Comparison of ENCODE assay signal across 7 mouse cellular contexts in the genomic region with DNA sequence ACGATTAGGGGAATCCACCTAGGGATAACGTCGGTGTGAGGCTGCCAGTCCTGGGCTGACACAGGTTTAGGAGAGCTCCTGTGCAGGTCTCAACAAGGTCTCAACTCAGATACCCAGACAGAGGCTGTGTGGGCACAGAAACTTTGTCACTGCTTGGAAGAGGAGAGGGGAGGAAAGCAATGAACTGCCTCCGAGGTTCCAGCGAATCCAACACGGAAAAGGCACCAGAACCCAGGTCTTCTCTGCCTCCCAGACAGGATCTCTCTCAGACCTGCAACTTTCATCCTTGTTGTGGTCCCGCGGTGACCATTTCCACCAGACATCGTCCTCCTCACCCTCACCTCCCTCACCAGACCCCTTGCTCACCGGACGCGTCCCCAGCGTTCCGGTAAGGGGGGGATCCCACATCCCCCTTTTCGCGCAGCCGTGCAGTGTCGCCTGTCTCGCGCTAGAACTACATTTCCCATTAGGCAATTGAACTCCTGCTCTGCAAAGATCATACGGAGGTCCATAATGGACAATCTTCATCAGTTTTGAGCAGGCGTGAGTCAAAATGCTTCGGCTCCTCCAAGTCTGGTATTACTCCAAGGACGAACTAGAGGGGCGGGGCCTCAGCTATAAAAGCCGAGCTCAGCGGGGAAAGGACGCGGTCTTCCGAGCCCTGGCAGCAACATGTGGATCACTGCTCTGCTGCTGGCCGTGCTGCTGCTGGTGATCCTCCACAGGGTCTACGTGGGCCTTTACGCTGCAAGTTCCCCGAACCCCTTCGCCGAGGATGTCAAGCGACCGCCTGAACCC. TPM values are rescaled to one million over a fixed set of nuclear protein-coding genes. Genes with fewer than 3 reads are reported as not detected.
DNase-seq lines count a peak whose midpoint lies in the region; ATAC-seq lines count a peak whose summit lies in the region.

TSS of gene Elmod3 (minus strand) at position 458 of the 798 bp plus-strand sequence.
TSS of gene Retsat (plus strand) at position 520 of the 798 bp plus-strand sequence.

- H3K27me3 ChIP-seq in intestine, embryonic 16.5 days (replicated peaks; ENCODE audit: control insufficient read depth, insufficient read depth, low read length): no peaks in the 10 kb centered on the region
- H3K27me3 ChIP-seq in midbrain, embryonic 11.5 days (ENCODE audit: control insufficient read depth, insufficient read depth, low read length): no peaks in the 10 kb centered on the region

- DNase-seq in adrenal gland, adult 8-10 months: peak; percentile 95
- DNase-seq in embryo, embryonic 9.5 days (ENCODE audit: extremely low spot score): peak; percentile 92
- peak; percentile 85 to 94 for DNase-seq in gastrocnemius, postnatal 4 days (ENCODE audit: low spot score in 2 of 2)
- DNase-seq in left cerebral cortex, postnatal 36 days (ENCODE audit: low spot score in 2 of 2): peak; percentile 87 to 88
- peak; percentile 98 for DNase-seq in midbrain, embryonic 11.5 days (ENCODE audit: low spot score, missing footprints)
- peak; percentile 98 for DNase-seq in skeletal muscle tissue, adult 2 months (ENCODE audit: low read depth, low spot score)

- peak within 1 kb of the TSS; percentile 79 for H3K27ac ChIP-seq in intestine, embryonic 16.5 days (ENCODE audit: low read length)
- no peak within 1 kb of the TSS for H3K27ac ChIP-seq in midbrain, embryonic 11.5 days (ENCODE audit: low read depth, low read length)

- under 1% methylated on average over 38 of the region's 38 CpGs for WGBS in intestine, embryonic 16.5 days
- 2% methylated on average over 38 of the region's 38 CpGs for WGBS in midbrain, embryonic 11.5 days

- H3K4me3 ChIP-seq in intestine, embryonic 16.5 days (ENCODE audit: low read length): peak within 1 kb of the TSS; percentile 79
- peak within 1 kb of the TSS; percentile 59 for H3K4me3 ChIP-seq in midbrain, embryonic 11.5 days (ENCODE audit: low read depth, low read length)

- intact Hi-C loops in left cerebral cortex, postnatal 36 days (cut with DNase I): loop anchor here (1.0 kb wide), 1 partner anchor 18 kb away; the partner anchor contains the start of gene Tgoln1

- ATAC-seq in intestine, embryonic 16.5 days: peak; percentile 92
- peak; percentile 94 for ATAC-seq in midbrain, embryonic 11.5 days (ENCODE audit: low FRiP score)

- no peaks in the 10 kb centered on the region for H3K36me3 ChIP-seq in intestine, embryonic 16.5 days (ENCODE audit: control insufficient read depth, insufficient read depth, low read length)
- no peaks in the 10 kb centered on the region for H3K36me3 ChIP-seq in midbrain, embryonic 11.5 days (ENCODE audit: control insufficient read depth, insufficient read depth, low read length)

- peak within 1 kb of the TSS; percentile 80 for H3K9ac ChIP-seq in intestine, embryonic 16.5 days (ENCODE audit: low read depth, low read length)
- peak within 1 kb of the TSS; percentile 78 for H3K9ac ChIP-seq in midbrain, embryonic 11.5 days (ENCODE audit: low read length)

- peak within 1 kb of the TSS; percentile 86 for H3K4me2 ChIP-seq in intestine, embryonic 16.5 days (ENCODE audit: low read depth, low read length)
- H3K4me2 ChIP-seq in midbrain, embryonic 11.5 days: peak within 1 kb of the TSS; percentile 62

- H3K4me1 ChIP-seq in intestine, embryonic 16.5 days (ENCODE audit: control insufficient read depth, insufficient read depth, low read length): peaks cover 21% of the 10 kb centered on the region
- peaks cover 9% of the 10 kb centered on the region for H3K4me1 ChIP-seq in midbrain, embryonic 11.5 days (ENCODE audit: control insufficient read depth, insufficient read depth, low read length)

- H3K9me3 ChIP-seq in intestine, embryonic 16.5 days (ENCODE audit: control insufficient read depth, low read length): no peaks in the 10 kb centered on the region
- H3K9me3 ChIP-seq in midbrain, embryonic 11.5 days (ENCODE audit: control insufficient read depth, low read length): no peaks in the 10 kb centered on the region

RNA-seq across cellular contexts. Expression of gene Elmod3, which starts in this region (rescaled TPM):
- 10 to 100 TPM; 19.9 to 35.5 (median 25.5) TPM for total RNA-seq in adrenal gland, adult 8-10 months (2022)
- total RNA-seq in gastrocnemius, postnatal 4 days (2021): 1 to 10 TPM; 8.1 to 8.8 TPM
- 15.6 and 15.8 TPM in 2 replicates for polyA plus RNA-seq in intestine, embryonic 16.5 days (2015; fragmentation: Nextera tagmentation; extraction: Ambion mirVana)
- total RNA-seq in left cerebral cortex, postnatal 36 days (2021): 10 to 100 TPM; 19.7 to 19.9 TPM
- polyA plus RNA-seq in midbrain, embryonic 11.5 days (2014; fragmentation: Nextera tagmentation; extraction: Ambion mirVana): 15.4 and 17.4 TPM in 2 replicates

RNA-seq across cellular contexts. Expression of gene Retsat, which starts in this region (rescaled TPM):
- total RNA-seq in adrenal gland, adult 8-10 months (2022): 100 to 1,000 TPM; 269 to 371 (median 318) TPM
- 10 to 100 TPM; 42.6 to 49.5 TPM for total RNA-seq in gastrocnemius, postnatal 4 days (2021)
- 41.1 and 44.0 TPM in 2 replicates for polyA plus RNA-seq in intestine, embryonic 16.5 days (2015; fragmentation: Nextera tagmentation; extraction: Ambion mirVana)
- total RNA-seq in left cerebral cortex, postnatal 36 days (2021): 10 to 100 TPM; 52.2 to 53.9 TPM
- polyA plus RNA-seq in midbrain, embryonic 11.5 days (2014; fragmentation: Nextera tagmentation; extraction: Ambion mirVana): 5.0 and 6.8 TPM in 2 replicates

Comparison
In these comparisons a context has a peak if more than half of its experiments do, and no peak if none do; other contexts are left out.
1. RNA of gene Retsat (total RNA-seq): 269 to 371 TPM in adrenal gland, adult 8-10 months; 52.2 to 53.9 TPM in left cerebral cortex, postnatal 36 days and 42.6 to 49.5 TPM in gastrocnemius, postnatal 4 days; every median in the first group is over 4 times any median in the second.
2. Peak in every context shown above with its lines, with median percentiles within 50 percentile points of each other: DNase-seq.